Mouse (Mus musculus): ENCODE measurements around the gene Loxl3.

Gene Loxl3

DNA sequence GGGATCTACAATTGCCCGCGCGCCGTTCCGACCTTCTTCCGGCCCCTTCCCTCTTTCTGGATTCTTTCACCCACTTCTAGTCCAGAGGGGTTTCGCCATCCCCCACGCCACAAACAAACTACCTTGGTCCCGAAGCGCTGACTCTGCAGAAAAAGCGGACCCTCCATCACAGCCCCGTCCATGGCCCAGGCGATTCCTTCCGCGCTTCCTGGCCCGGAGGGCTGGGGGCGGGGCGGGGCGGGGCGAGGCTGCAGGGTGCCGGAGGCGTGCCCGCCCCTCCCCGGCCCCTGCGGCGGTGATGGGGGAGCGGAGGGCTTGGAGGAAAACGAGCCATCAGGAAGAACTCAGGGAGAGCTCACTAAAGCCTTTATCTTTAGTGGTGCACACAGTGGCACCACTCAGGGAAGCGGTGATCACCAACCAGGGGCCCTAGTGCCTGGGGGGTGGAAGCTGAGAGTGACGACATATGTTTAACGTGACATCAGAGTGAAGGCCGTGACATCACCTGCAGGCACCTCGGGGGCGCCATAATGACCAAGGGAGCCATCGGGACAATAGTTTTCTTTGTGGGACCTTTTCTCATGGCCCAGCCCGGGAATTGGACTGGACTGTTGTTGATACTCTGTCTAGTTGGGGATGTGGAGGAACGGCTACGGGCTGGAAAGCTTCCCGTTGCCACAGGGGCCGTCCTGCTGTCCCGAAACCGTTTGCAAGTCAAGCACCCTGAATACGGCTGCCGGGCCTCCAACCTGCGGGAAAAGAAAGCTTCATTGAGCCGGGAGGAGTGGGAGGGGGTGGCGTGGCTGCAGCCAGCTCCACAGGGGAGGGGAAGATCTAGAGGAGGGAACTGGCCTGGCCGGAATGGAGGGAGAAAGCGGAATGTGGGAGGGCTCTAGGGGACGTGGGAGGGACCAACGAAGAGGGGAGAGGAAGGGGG is at the start of gene Loxl3, which contains the start of gene Dok1:
Gene Loxl3, plus strand, starts transcription at position 925 of the 937 bp plus-strand sequence.
Gene Dok1, minus strand, starts transcription at position 223 of the 937 bp plus-strand sequence.
- DNase-seq (ENCODE audit: low spot score): no peak

DNA sequence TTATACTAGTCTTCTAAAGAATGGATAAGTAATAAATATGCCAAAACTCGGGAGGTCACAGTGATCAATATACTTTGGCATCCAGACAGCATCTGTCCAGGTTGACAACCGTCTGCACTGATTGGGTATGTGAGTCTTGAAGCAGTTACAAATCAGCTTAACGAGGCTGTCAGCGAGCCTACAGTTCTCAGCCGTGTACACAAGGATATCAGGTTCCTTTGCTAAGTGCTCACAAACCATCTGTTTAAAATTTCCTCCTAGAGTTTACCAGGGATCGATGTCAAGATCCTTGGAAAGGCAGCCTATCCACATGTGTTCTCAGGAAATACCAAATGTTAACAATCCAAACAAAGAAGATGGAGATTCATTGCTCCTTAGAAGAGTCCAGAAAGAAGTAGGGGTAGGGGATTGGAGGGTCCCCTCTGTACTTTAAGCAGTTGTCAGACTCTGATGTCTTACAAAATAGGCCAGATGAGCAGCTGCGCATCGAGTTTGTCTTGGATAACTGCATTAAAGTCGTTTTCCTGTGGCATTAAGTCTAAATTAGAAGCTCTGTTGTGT is 46.5 kb upstream of the Loxl3 start:
- DNase-seq (ENCODE audit: low spot score): no peak

DNA sequence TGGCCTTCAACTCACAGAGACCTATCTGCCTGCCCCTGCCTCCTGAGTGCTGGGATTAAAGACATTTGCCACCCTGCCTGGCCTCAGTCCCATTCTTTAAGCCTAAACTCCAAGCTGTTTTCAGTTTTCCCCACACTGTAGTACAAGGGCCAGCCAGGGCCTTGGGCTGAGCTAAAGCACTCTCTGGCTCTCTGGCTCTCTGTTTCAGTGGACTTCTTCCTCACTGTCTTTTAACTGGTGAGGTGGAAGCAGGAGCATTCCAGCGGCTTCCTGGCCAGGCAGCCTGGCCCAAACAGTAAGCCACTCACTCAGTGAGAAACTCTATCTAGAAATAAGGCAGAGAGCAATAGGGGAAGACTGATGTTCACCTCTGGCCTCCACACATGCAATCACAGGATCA is 40.3 kb upstream of the Loxl3 start:
- DNase-seq (ENCODE audit: low spot score): no peak

DNA sequence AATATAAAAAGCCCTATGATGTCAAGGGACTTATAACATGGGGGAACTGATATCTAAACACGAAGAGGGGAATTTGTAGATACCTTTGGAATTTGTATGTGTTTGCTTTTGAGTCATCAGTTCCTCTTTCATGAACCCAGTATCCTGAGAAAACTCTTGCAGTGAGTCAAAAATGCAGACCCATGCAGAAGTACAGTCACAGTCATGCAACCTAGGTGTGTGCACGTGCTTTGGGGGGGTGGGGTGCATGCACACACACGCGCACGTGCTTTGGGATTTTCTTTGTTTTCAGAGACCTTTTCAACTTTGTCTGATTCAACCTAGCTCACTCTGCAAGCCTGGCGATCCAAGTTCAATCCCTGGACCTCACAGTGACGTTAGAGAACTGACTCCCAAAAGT is 39.6 kb upstream of the Loxl3 start:
- DNase-seq (ENCODE audit: low spot score): no peak

GRCm38 (mm10) chr6:82996740-82997315 is 37.1 kb upstream of the Loxl3 start:
- peak; percentile 98 for DNase-seq (ENCODE audit: low spot score)

DNA sequence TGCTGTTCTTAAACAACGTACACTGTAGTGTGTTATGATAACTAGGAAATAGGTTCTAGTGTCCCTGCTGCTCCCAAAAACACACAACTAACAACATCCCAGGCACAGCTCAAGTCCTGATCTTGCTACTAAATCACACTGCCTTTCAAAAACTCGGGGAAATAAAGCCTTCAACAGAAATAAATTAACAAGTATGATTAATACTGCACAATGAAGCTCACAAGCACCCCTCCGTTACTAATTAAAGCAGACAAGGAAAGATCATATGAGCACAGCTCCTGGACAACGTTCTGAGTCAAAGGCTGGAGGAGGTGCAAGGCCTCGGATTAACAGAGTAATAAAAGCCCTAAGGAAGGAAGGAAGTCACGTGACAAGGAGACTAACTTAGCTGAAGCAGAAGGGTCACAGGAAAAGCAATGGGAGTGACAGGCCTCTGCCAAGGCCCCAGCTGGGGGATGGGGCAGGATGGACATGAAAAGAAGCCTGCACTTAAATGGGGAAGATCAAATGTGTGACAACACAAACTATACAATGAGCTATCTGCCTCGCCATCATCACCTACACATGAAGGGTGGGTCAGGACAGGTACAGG is 36.4 kb upstream of the Loxl3 start:
- DNase-seq (ENCODE audit: low spot score): peak; percentile 33

GRCm38 (mm10) chr6:82998326-82998725 is 35.6 kb upstream of the Loxl3 start:
- no peak for DNase-seq (ENCODE audit: low spot score)

GRCm38 (mm10) chr6:82999986-83000385 is 34.0 kb upstream of the Loxl3 start:
- no peak for DNase-seq (ENCODE audit: low spot score)

DNA sequence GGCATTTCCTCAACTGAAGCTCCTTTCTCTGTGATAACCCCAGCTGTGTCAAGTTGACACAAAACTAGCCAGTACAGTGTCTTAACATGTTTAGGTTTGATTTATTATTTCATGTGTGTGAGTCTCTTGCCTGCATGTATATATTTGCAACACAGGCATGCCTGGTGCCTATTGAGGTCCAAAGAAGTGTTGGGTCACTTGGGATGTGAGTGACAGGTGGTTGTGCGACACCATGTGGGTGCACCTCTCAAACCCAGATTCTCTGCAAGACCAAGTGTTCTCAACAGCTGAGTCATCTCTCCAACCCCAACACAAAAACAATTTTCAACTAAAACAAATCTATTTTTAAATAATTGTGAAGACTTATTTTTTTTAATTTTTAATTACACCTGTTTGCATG is 30.9 kb upstream of the Loxl3 start:
- no peak for DNase-seq (ENCODE audit: low spot score)

GRCm38 (mm10) chr6:83003850-83004249 is 30.1 kb upstream of the Loxl3 start:
- DNase-seq (ENCODE audit: low spot score): no peak

DNA sequence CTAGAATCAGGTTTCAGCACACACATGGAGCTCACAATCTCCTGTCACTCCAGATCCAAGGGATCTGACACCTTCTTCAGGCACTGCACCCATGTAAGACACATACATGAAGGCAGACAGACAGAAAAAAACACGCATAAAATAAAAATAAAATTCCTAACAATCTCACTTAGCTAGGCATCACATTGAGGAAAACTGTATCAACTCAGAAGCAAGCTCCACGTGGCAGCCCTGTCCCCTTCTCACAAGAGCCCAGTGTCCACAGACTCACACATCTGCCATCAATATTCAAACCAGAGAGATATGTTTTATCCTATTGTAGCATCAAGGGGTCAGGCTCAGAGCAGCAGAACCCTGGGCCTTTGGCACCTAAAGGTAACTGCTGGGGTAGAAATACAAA is 29.7 kb upstream of the Loxl3 start:
- no peak for DNase-seq (ENCODE audit: low spot score)

DNA sequence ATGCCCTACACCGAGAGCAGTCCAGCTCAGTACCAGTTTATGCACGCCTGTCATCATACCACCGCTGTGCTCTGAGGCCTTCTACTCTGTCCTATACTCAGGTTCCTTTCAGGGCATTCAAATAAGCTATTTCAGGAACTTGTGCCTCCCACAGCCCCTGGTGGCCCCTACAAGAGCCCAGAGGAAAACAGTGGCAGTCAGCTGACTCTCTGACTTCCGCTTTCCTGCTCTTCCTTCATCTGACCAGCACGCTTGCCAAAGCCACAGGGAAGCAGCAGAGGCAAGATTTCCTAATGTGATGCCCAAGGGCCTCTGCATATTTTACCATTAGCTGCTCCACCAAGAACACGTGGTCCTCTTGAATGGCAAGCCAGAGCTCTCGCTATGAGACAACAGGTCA is 29.1 kb upstream of the Loxl3 start:
- DNase-seq (ENCODE audit: low spot score): no peak

DNA sequence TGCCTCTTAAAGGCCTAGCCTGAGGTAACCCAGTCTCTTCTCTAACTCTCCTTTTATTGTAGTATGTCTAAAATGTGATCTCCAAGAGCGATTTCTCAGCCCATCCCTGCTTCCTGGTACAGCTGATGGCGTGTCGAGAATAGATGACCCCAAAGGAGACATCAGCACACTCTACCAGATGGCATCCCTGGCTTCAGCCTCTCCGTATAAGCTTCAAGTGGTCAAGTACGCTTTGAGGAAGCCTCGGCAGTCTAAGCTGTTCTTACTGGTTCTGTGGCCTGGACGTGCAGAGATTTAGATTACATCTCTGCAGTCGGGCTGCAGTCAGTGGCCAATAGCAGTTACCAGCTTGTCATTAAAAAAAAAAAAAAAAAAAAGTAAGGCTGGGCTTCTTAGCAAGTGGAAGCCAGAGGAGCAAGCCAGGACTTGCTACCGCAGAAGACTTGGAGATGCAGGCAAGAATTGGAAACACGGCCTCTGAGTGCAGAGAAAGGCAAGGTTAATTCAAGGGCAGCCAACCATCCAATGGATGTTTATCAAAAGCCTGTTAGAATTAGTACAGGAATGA is 28.4 kb upstream of the Loxl3 start:
- no peak for DNase-seq (ENCODE audit: low spot score)

DNA sequence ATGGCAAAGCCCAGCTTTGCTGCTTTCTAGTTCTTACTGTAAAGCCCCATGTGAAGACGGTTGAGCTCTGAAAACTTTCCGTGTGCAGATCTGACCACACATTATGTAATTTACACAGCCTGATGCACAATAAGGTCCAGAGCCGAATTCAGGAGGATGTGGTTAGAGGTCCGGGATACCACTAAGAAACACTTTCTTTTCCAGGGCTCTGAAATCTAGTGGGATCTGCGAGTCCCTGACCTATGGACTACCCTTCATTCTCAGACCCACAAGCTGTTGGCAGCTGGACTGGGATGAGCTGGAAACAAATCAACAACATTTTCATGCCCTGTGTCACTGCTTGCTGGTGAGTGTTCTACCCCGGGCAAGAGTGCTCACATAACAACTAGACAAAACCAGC is 27.9 kb upstream of the Loxl3 start:
- no peak for DNase-seq (ENCODE audit: low spot score)

DNA sequence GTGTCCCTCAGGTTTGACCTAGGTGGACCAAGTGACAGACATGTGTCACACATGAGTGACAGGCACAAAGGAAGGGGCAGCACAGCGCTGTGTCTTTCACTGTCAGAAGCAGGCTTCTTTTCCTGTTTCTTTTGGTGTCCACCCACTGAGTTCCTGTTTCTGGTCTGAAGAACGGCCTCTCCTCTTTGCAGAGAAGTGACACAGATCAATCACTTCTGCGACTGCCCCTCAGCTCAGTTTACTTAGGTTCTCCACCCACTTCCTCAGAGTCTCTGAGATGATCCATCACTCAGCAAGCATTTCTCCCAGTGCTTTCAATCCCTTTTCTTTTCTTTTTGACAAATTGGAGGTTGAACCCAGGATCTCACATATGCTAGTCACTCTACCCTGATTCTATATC is 25.3 kb upstream of the Loxl3 start:
- no peak for DNase-seq (ENCODE audit: low spot score)

GRCm38 (mm10) chr6:83010010-83010409 is 24.0 kb upstream of the Loxl3 start:
- no peak for DNase-seq (ENCODE audit: low spot score)

DNA sequence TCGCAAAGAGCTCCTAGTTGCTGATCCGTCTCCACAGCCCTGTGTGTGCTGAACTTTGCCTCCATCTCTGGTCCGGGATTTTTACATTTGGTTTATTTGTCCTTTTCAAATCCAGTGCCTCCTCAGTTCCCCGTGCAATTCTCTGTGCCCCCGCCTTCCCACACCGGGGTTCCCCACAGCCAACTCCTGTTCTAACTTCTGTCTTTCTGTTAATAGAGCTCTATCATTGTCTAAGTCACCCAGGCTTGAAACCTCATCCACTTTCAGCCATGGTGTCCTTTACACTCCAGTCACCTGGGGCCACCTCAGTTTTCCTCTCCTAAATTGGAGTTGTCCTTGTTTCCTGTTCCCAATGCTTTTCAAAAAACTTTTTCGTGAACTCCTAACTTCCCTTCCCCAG is 22.7 kb upstream of the Loxl3 start:
- DNase-seq (ENCODE audit: low spot score): no peak

DNA sequence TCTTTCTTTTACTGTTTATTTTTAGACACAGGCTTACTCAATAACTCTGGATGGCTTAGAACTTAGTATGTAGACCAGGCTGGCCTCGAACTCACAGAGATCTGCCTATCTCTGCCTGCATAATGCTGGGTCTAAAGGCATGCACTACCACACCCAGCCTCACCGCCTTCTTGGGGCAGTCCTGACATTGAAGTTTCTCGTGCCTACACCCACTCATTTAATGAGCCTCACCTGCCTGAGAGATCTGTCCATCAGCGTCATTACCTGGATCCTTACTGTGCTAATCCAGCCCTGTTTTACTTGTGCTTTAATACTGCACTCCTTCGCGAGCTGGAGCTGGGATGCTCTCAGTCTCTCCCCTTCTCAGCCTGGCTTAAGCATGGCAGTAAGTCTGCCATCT is 22.2 kb upstream of the Loxl3 start:
- DNase-seq (ENCODE audit: low spot score): no peak

DNA sequence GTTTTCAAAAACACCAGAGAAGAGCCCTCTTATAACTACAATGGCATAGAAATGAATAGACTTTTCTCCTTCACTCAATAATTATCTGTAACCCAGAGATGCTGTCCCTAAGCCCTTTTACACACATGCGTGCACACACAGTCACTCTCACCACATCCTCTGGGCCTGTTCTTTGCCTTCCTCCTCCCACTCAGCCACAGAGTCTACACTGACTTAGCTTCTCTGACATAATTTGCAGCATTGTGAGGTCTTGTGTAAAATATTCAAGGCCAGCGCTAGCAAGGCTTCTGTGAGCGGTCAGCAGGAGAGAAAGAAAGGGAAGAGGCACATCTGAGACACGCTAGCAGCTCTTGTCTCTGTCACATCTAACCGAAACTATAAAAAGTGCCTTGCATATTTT is 20.5 kb upstream of the Loxl3 start:
- no peak for DNase-seq (ENCODE audit: low spot score)

DNA sequence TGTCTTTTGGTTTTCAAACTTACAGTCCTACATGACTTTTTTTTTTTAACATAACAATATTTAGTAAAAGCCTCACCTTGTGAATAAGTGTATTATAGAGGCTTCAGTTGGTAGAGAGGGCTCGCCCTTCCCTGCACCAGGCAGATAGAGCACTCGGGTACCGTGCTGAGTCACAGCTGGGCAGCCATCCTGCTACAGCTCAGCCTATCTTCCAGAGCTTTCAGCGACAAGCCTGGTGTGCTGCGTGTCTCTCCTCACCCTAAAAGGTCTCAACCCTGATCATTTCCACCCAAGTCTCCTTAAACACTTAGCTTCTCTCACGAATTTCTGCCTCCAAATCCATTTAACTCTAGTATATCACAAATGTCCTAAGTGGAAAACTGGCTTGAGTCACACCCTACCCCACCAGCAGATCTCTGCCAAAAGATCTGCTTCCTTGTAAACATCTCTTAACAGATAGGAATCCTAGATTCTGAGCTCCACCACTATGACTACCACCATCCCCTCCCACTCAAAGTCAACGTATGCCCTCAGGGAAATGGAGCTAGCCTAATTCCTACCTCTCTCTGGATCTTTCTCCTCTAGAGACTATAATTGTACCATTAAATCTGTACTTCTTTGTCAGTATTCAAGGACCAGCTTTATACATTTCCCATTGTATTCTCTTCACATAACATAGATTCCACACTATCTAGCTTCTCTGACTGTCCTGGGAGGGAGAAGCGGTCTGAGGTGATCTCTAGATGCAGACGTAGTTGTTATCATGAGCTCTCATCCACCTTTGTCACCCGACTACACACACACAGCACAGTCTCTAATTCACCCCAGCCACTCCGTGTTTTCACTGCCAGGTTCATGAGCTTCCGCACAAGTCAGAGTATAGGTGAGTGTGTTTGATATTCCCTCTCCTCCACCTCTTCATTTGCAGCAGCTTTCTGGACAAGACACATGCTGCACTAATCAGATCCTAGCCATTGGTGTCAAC is 19.2 kb upstream of the Loxl3 start:
- DNase-seq (ENCODE audit: low spot score): no peak

DNA sequence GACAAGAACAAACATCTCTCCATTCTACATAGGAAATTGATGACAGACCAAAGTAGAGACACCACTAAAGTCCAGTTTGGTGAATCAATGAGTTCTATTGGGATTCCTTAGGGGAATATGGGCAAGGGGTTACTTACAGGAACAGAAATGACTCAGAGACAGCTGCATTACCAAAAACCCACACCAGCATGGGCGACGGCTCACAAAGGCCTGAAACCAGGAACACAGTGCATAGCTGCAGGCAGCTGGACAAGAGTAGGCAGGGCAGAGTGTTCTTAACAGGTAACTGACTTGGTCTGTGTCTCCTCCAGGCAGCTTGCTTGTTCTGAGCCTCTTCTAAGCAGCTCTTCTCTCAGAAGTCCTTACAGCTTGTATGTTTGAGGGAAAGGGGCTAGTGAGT is 18.2 kb upstream of the Loxl3 start:
- no peak for DNase-seq (ENCODE audit: low spot score)
